Mouse (Mus musculus) gastrocnemius, adult 2 months (tissue): ENCODE measurements around the gene Tut7. TPM values are rescaled to one million over a fixed set of nuclear protein-coding genes. Genes with fewer than 3 reads are reported as not detected.
A peak's percentile ranks its signal among the peaks of the same experiment; 100 is the strongest.
"Not testable (repeated sequence)": the region's sequence is repeated elsewhere in the genome, so short reads cannot be mapped to it uniquely, and the experiment has no call there.

Experiments used
- DNase-seq: peaks from one replicate; pipeline ENCODE4 v3.0.0; 2022
- H3K27ac ChIP-seq: fragments of 200-600 bp; 2 replicates; pipeline ENCODE4 v1.8.1; 2022; ENCODE audit warnings: mild to moderate bottlenecking
- H3K4me3 ChIP-seq: fragments of 200-600 bp; 2 replicates; pipeline ENCODE4 v1.8.1; 2022; ENCODE audit warnings: mild to moderate bottlenecking, moderate library complexity
- CTCF ChIP-seq: fragments of 200-600 bp; IDR thresholded peaks from 2 replicates; pipeline ENCODE4 v1.8.1; 2022; ENCODE audit warnings: antibody characterized with exemption, mild to moderate bottlenecking, moderate library complexity
- intact Hi-C: fragments of 180-260 bp; cut with DNase I; formaldehyde crosslinking; loops from one replicate; pipeline ENCODE4 v1.15.1; 2025
- total RNA-seq, 2 experiments: library from RNA; stranded (reverse); gene quantifications; 2 replicates each; pipeline ENCODE4 v1.2.3; 2021

The Tut7 gene
- total RNA-seq, 2 experiments from 2014 or later = 40.5 to 43.5 TPM

DNA sequence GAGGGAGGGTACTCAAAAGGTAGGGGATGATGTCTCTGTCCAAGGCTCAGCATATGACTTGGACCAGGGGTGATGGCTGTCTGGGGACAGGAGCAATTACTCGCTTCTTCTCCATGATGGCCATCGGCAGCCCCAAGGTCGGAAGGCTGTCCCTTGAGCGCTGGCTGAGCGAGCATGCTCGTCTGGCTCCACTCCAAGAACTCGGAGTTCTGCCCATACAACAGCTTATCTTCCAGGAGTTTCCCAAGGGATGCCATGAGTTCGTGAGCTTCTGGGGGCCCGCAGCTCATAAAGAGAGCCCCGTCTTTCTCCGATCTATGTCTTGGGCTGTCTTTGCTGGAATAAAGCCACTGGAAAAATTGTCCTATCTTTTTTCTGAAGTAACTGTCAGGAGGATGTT lies 81.9 kb downstream of the Tut7 start:
- peak; percentile 55 for DNase-seq
- intact Hi-C loops = no loop called here

DNA sequence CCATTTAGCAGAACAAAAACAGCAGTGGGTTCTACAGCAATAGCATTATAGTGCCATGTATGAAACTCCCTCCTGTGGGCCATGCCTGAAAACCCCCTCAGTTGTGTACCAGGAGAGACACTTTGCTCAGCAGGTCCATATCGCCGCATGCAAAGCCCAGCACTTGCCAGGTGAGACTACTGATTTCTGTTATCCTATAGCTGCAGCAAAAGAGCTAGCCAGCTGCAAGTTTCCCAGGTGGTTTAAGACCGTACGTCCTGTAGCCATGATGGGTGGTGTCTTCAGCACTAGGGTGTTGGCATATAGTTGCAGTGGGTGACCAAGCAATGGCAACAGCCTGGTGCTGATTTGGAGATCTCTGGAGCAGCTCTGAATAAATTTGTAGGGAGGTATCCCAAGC lies 83.5 kb downstream of the Tut7 start:
- H3K27ac ChIP-seq = no peak overlapping the region
- no peak for DNase-seq
- H3K4me3 ChIP-seq = no peak overlapping the region
- no peak for TF ChIP-seq CTCF
- intact Hi-C loops = no loop called here

More for the DNA sequence above, 81.9 kb downstream of the Tut7 start:
- Histone ChIP-seq H3K4me3 (no peak overlapping the region), H3K27ac (no peak overlapping the region)
- no peak for TF ChIP-seq CTCF

DNA sequence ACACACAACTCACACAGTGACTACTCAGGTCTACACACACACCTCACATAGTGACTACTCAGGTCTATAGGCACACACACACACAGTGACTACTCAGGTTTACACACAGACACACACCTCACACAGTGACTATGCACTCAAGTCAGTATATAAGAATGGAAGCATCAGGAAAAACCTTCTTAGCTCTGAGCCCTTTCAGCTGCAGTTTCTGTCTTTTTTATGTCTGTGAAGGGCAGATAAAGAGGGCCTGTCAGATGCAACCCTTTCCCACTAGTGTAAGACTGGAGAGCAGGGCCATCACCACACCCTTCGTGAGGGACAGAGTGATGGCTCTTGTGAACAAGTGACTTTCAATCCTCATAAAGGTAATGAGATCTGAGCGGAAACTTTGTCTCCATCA lies 84.5 kb downstream of the Tut7 start:
- intact Hi-C loops = no loop called here
- DNase-seq = no peak
- Histone ChIP-seq H3K4me3 (no peak overlapping the region), H3K27ac (no peak overlapping the region)
- no peak for TF ChIP-seq CTCF

DNA sequence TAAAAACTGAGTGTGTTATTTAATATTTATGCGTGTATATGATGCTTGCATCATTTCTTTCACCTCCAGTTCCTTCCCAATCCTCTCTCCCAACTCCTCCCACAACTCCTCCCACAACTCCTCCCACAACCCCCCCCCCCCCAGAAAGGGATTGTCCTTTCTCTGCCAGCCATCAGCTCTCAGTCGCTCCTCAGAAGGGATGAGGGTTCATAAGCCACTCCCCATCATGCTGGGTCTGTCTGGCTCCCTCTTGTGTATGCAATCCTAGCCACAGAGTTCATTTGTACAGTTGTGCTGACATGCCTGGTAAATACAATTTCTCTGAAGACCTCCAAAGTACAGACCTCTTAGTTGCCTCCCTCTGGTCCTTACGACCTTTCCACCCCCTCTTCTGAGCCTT lies 87.8 kb downstream of the Tut7 start:
- Histone ChIP-seq H3K27ac (no peak overlapping the region), H3K4me3 (no peak overlapping the region)
- intact Hi-C loops = no loop called here
- no peak for TF ChIP-seq CTCF
- no peak for DNase-seq

DNA sequence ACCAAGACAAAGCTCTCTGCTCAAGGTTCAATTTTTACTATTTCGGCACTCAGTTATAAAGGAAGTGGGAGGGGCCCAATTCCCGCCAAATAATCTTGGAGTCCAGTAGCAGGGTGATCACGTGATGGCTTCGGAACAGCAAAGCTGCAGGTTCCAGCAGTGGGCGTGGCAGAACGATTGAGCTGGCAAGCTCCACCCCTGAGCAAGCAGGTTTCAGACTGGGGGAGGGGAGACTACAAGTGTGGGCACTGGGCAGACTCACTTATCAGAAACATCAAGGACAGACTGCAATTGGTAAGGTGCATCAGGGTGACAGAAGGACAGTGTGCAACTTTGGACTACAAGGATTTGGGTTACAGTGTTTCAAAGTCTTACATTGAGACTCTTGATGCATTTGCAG lies 88.6 kb downstream of the Tut7 start:
- H3K27ac ChIP-seq, DNase-seq, intact Hi-C loops, H3K4me3 ChIP-seq: not testable (repeated sequence)

DNA sequence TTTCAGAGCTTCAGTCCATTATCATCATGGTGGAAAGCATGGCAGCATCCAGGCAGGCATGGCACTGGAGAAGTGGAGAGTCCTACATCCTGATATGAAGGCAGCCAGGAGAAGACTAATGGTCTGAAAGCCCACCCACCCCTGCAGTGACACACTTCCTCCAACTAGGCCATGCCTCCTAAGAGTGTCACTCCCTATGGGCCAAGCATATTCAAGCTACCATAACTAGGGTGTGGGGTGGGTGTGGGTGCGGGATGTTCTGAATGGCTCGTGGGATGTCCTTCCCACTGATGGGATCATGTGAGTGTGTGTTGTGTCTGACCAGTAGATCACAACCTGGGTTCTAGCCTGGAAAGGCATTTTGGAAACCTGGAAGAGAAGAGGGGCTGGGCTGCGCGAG lies 89.0 kb downstream of the Tut7 start:
- no peak for DNase-seq
- H3K27ac ChIP-seq = no peak overlapping the region
- TF ChIP-seq CTCF = no peak
- no peak overlapping the region for H3K4me3 ChIP-seq
- intact Hi-C loops = no loop called here

DNA sequence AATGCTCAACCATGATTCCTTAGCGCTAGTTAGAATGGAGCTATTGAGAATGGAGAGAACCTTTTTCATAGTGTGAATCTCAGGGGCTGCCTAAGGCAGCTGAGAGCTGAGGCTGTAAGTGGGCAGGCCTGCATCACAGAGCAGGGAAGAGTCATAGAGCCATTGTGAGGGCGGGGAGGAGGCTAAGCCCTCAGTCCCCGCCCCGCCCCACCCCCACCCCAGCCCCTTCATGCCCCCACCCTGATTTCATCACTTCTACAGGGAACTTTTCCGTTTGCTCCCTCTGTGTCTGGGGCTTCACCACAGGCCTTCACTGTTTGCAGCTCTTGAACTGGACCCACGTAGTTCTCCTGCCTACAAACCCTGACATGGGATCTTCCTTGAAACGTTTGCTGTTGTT lies 91.3 kb downstream of the Tut7 start, which contains the start of gene Spata31d1d:
TSS of gene Spata31d1d (minus strand) at position 101 of the 400 bp plus-strand sequence.
- intact Hi-C loops = no loop called here
- no peak for TF ChIP-seq CTCF
- no peak for DNase-seq
- Histone ChIP-seq H3K27ac (no peak within 1 kb of the TSS), H3K4me3 (no peak within 1 kb of the TSS)

DNA sequence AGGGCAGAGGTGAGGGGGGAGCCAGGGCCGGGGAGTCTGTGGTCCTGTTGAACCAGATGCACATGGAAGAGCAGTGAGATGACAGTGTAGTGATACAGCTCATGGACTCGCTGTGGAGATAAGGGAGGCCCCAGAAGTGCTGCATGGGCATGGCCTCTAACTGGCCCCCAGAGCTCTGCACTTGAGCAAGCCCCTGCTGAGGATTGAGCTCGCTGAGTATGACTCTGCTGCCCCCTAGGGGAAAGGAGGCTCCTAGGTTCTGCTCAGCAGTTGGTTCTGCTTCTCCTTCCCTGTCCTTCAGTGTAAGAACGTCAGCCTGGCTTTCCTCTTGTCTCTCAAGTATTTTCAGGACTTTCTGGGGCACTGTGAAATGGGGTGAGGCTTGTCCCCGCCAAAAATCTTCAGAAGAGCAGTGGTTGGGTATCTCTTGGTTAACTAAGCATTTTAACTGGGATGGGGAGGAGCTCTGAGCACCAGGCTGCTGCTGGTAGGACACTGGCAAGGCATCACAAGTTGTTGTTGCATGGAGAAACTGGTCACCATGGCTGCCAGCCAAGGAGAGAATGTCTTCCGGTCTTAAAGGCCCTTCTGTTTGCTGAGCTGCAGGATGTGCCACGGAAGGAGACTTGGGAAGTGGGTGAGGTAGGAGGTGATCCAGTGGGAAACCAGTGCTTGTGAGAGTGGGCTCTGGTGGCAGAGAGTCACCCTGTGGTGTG lies 94.4 kb downstream of the Tut7 start:
- no peak overlapping the region for H3K27ac ChIP-seq
- no peak overlapping the region for H3K4me3 ChIP-seq
- no peak; the same call in none of the 2 replicates for TF ChIP-seq CTCF
- peak; percentile 83 for DNase-seq
- intact Hi-C loops = loop anchor here (1.0 to 5.0 kb wide), 4 partner anchors 96 to 213 kb away; partner anchors contain the start of genes Agtpbp1 and Naa35

DNA sequence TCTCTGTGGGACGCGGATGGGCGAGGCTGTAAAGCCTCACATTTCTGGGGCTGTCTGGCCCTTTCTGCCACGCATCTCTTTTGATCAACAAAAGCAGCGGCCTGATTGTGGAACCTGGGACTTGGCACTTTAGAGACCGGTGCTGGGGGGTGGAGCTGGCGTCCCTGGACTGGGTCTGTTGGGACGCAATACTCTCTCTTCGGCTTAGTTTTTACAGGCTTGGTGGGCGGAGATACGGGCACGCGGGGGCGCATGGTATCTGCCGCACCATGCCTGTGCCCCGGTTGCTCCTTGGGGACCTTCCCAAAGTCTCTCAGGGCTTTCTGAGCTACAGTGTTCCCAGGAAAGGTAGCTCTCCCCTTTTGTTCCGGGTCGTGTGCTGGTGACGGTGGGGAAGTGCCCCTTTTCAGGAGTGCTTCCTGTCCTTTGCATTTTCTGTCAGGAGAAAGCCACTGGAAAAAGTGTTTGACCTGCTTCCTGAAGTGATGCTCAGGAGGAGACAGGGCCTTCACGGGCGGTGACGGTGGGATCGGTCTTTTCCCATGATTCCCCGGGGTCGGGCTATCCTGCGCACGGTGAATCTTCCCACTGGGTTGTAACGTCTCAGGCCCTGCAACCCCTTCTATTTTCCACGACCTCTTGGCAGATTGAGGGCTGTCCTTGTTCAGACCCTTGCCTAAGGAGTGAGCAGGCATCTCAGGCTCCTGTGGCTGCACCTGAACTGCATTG lies 96.6 kb downstream of the Tut7 start:
- no peak for TF ChIP-seq CTCF
- Histone ChIP-seq H3K4me3 (peak overlapping the region; percentile 23), H3K27ac (no peak overlapping the region)
- DNase-seq = no peak
- intact Hi-C loops = loop anchor here (5.0 kb wide), 3 partner anchors 94 to 194 kb away; partner anchors contain the start of genes Agtpbp1 and Naa35

DNA sequence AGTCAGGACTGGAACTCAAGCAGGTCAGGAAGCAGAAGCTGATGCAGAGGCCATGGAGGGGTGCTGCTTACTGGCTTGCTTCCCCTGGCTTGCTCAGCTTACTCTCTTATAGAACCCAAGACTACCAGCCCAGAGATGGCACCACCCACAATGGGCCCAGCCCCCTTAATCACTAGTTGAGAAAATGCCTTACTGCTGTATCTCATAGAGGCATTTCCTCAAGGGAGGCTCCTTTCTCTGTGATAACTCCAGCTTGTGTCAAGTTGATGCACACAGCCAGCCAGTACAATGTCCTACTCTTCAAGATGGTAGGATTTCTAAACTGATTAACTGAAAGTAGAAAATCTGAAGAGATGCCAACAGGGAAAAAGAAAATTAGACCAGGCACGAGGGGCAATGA lies 100.9 kb downstream of the Tut7 start:
- DNase-seq, H3K4me3 ChIP-seq, H3K27ac ChIP-seq, intact Hi-C loops: not testable (repeated sequence)

Other genes starting within 250 kb of the Tut7 start
- 10 to 100 TPM; 59.1 to 71.0 TPM for gene Agtpbp1, start 237.9 kb downstream of the Tut7 start, total RNA-seq
- gene Naa35, start 237.9 kb downstream of the Tut7 start, total RNA-seq = 10 to 100 TPM; 29.2 to 32.7 TPM
- gene Golm1, start 147.3 kb downstream of the Tut7 start, total RNA-seq = 10 to 100 TPM in 1 of 2 experiments, 1 to 10 TPM in 1; 4.5 to 11.5 TPM
- gene 4921517D22Rik, start 129.0 kb downstream of the Tut7 start, total RNA-seq = not detected
- gene Spata31d1a, start 112.8 kb downstream of the Tut7 start, total RNA-seq = not detected
- gene Spata31d1b, start 110.9 kb downstream of the Tut7 start, total RNA-seq = not detected
- not detected for gene Spata31d1d, start 91.4 kb downstream of the Tut7 start, total RNA-seq
- gene 1700014D04Rik, start 76.4 kb downstream of the Tut7 start, total RNA-seq = not detected
- gene Isca1, start 53.3 kb downstream of the Tut7 start, total RNA-seq = 100 to 1,000 TPM; 185 to 198 TPM
- not detected for gene Gm49354, start 40.9 kb downstream of the Tut7 start, total RNA-seq